Mouse (Mus musculus) thymus, postnatal 10 days (tissue): ENCODE data around the gene Chit1.

Experiments
- DNase-seq, 2 experiments: peaks; one replicate each; pipeline ENCODE4 v3.0.0; 2021; ENCODE audit warnings: low spot score in 2 of 2

The Chit1 gene

GRCm38 (mm10) chr1:134098726-134099515 lies 12.1 kb upstream of the Chit1 start:
- no peak for DNase-seq

DNA sequence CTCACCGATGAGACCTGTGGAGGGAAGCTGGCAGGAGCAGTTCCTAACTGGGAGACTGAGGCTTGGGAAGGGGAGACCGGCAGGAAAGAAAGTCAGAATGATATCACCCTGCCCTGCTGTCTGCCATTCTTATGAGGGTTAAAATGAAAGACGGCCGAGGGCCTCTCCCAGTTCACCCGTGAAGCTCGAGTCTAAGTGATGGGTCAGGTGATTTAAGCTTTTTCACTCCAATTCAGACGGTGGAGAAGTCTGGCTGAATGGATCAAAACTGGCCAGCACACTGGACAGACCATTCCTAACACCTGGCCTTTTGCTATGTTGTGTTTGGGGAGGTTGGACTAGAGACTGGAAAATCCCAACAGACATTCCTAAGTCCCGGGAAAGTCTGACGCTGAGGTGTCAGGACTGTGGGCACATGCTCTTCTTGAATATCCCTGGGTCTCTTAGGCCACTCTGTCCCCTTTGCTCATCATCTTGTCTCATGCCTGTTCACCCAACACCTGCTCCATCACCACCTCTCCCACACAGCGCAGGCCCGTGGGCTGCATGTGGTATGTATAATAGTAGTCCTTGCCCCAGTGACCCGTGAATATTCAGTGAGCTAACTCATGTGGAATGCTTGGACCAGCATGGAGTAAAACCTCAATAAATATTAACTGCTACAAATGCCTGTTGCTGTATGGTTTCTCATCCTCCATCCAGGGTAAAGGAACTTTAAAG lies 11.4 kb upstream of the Chit1 start:
- no peak for DNase-seq

- no peak for DNase-seq
Observed at GRCm38 (mm10) chr1:134100401-134100800, 10.6 kb upstream of the Chit1 start.

GRCm38 (mm10) chr1:134100928-134101327 lies 10.1 kb upstream of the Chit1 start:
- DNase-seq = no peak

- DNase-seq = no peak
Observed at GRCm38 (mm10) chr1:134101593-134101992, 9.4 kb upstream of the Chit1 start.

DNA sequence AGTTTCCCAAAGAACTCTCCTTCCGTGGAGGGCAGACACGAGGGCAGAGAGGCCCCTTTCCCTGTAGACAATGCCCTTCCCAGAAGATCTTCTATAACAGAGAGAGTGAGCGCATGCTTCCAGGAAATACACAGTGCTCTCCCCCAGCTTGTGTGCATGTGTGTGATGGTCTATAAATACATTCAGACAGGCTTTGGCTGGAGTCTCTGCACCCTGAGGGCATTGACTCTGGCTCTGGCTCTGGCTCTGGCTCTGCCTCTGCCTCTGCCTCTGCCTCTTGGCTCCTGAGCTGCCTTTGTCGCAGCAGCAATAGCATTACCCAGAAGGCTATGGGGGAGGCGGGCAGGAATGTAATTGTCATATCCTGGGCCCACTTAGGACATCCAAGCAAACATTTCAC lies 7.2 kb upstream of the Chit1 start:
- DNase-seq = no peak

- DNase-seq = no peak
Observed at GRCm38 (mm10) chr1:134105043-134105763, 5.8 kb upstream of the Chit1 start.

GRCm38 (mm10) chr1:134105764-134106430 lies 5.1 kb upstream of the Chit1 start:
- no peak for DNase-seq

DNA sequence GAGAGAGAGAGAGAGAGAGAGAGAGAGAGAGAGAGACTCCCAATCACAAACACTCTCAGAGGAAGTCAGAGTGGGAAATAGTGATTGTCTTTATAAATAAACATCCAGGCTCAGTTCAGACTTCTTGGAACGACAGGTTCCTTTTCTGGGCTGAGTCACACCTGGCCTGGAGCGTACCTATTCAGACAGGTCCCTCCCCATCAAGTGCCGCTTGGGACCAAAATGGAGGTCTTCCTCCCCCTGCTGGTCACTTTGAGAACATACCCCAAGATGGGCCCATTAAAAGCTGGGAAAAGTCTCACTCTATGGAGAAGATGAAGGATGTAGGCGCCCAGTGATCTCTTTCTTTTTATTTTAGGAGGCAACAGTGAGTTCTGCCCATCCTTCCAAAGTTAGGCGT lies 4.3 kb upstream of the Chit1 start:
- DNase-seq = peak; percentile 53 to 73

- DNase-seq = no peak
Observed at GRCm38 (mm10) chr1:134107777-134108176, 3.3 kb upstream of the Chit1 start.

- no peak for DNase-seq
Observed at GRCm38 (mm10) chr1:134110015-134110414, 1.0 kb upstream of the Chit1 start.

GRCm38 (mm10) chr1:134110449-134110848 lies 593 bp upstream of the Chit1 start:
- DNase-seq = no peak

DNA sequence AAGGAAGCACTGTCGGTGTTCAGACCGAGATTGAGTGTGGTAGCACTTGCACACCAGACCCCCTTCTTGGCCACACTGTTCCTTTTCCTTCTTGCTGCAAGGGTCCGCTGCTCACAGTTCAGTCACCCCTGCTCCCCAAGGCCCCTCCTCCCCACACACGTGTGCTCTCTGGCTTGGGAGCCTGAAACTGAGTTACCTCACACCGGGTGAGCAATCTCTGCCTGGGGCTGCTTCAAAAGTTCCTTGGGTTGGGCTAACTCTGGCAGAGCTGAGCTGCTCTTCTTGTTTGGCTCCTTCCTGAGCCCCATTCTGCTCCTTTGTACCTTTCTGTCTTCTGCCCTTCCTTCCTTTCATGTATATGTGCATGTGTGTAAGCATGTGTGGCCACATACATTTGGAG lies 2.5 kb downstream of the Chit1 start:
- no peak for DNase-seq

- DNase-seq = no peak
Observed at GRCm38 (mm10) chr1:134114018-134114417, 3.0 kb downstream of the Chit1 start.

DNA sequence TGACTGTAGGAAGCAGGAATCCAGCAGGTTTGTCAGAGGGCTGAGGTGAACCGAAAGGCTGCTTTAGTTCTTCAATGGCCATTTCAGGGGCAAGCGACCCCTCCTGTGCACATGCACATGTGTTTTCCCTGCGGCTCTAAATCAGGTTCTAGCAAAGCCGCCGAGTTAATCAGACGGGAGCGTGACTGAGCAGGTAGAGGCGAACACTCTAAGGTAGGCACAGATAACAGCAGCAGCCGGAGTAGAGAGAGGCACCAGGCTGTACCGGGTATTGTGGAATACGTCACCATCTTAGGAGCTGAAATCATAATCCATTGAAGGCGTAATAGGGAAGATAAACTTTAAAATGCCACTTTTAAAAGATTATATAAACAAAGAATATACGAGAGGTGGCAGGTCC lies 3.7 kb downstream of the Chit1 start:
- no peak for DNase-seq

DNA sequence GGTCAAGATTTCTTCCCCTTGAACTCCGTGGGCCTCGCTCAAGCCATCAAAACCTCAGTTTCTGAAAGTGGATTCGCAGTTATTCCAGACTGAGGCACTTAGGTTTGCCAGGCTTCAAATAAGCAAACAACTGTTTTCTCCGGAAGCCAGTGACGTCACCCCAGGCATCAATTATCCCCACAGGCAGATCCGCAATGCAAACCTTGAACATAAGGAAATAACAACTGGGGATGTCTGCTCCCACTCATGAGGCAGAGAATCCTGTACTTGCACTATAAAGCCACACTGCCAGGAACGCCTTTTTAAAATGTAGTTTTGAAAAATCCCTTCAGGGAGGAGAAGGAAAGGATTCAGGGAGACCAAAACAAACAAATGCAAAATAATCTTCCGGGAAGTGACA lies 4.4 kb downstream of the Chit1 start:
- no peak for DNase-seq

DNA sequence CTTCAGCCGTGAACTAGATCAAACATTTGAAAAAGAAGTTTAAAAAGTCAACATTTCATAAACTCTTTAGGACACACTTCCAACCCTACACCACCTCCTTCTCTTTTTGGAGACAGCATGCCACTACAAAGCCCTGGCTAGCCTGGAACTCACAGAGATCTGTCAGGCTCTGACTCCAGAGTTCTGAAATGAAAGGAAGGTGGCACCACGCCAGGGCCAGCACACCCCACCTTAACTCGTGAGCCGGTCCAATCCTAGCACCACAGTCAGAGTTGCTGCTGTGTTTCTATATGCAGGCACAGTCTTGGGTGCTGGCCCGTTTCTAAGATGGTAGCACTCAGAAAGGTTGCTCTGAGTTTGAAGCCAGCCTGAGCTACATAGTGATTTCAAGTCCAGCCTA lies 6.1 kb downstream of the Chit1 start:
- DNase-seq = no peak

GRCm38 (mm10) chr1:134120179-134120578 lies 9.1 kb downstream of the Chit1 start:
- DNase-seq = peak; percentile 46 to 85

GRCm38 (mm10) chr1:134122195-134122594 lies 11.2 kb downstream of the Chit1 start:
- DNase-seq = no peak

DNA sequence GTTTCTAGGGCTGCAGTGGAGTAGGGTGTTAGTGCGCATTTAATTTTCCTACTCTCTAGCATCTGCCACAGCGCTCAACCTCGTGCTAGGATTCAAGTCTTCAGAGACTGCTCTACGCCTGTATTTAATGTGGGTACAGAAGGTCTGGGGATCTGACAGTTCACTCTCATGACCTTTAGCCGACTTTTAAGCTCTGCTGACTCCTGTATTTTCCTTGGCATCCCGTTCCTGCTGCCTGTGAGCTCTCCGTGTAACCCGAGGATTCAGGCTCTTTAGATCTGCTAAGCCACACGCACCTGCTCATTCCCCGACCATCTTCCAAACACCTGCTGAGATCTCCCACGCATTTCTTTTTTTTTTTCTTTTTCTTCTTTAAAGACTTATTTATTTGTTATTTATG lies 22.3 kb downstream of the Chit1 start:
- no peak for DNase-seq

- DNase-seq = no peak
Observed at GRCm38 (mm10) chr1:134136351-134136750, 25.3 kb downstream of the Chit1 start.

DNA sequence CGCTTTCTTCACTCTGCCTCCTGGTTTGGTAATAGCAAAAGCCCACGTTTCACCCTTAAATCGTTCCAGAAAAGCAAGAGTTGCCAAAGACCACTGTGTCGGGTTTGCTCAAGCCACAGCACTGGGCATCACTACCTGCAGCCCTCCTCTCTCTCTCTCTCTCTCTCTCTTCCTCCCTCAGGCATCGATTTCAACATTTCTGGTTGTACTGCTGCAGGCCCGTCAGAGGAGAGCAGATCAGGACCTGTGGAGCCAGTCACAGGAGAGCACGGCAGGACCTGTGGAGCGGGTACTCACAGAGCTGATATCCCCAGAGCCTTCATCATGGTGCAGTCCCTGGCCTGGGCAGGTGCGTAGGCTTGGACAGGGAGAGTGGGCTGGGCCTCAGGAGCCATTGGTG lies 27.4 kb downstream of the Chit1 start:
- DNase-seq = no peak
